Mouse (Mus musculus) left cerebral cortex, adult 9 months (tissue): ENCODE results near the gene Gpr146.
"Not testable (repeated sequence)": the region's sequence is repeated elsewhere in the genome, so short reads cannot be mapped to it uniquely, and the experiment has no call there.

ENCODE experiments used
- DNase-seq, 2 experiments: peaks; one replicate each; pipeline ENCODE4 v3.0.0; 2022; ENCODE audit warnings: low spot score in 2 of 2

Gpr146 gene

GRCm38 (mm10) chr5:139377468-139378270, at the start of gene Gpr146:
Gene Gpr146 (plus strand): TSS chr5:139377697.
- no peak for DNase-seq

GRCm38 (mm10) chr5:139330766-139331165, 46.7 kb upstream of the Gpr146 start:
- DNase-seq = no peak

DNA sequence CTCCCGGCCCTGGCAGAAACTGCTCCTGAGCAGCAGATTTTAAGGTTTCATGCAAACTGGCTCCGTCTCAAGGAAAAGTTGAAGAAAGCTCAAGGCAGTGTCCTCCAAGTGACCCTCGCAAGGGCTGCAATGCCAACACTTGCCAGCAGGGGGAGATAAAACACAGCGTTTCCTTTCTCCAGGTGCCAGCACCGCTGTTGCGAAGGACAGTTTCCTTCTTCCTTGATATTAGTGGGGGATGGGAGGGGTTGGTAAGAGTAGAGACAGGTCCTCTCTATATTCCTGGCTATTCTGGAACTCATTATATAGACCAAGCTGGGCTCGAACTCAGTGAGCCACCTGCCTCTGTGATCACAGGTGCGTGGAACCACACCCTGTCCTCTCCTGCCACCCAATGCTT, 45.8 kb upstream of the Gpr146 start:
- DNase-seq = peak in 1 of 2 experiments; percentile 78

- no peak for DNase-seq
Measured at GRCm38 (mm10) chr5:139332590-139333272, 44.8 kb upstream of the Gpr146 start.

GRCm38 (mm10) chr5:139333301-139334013, 44.0 kb upstream of the Gpr146 start:
- DNase-seq = no peak

DNA sequence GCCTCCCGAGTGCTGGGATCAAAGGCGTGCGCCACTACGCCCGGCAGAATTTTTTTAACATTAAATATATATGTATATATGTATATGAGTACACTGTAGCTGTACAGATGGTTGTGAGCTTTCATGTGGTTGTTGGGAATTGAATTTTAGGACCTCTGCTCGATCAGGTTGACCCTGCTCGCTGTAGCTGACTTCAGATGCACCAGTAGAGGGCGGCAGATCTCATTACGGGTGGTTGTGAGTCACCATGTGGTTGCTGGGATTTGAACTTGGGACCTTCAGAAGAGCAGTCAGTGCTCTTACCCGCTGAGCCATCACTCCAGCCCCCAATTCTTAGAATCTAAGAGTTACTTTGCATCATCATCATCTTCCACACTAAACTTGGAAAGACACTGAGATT, 43.1 kb upstream of the Gpr146 start:
- not testable (repeated sequence) for DNase-seq

GRCm38 (mm10) chr5:139335634-139336033, 41.9 kb upstream of the Gpr146 start:
- no peak for DNase-seq

DNA sequence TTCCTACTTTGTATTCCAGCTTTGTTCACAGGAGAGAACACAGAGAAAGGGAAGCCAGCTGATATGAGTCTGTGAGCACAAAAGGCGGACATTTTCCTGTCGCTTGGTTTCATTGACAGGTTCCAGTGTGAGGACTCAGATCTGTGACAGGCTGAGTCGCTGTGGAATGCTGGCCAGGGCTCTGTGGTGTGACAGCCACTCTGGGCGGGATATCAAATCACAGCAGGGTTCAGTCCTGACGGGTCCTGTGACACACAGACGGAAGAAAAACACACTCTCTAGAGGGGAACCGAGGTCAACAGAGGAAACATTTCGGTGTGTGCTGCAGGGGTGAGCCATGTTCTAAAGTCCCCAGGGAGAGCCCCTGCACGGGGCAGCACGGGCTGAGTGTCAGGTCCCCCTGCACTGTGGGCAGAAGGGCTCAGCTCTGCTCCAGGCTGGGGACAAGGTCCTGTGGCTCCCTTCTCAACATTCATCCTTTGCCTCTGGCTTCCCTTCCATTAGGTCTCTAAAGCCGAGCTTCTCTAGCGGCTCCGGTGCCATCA, 39.6 kb upstream of the Gpr146 start:
- DNase-seq = no peak

DNA sequence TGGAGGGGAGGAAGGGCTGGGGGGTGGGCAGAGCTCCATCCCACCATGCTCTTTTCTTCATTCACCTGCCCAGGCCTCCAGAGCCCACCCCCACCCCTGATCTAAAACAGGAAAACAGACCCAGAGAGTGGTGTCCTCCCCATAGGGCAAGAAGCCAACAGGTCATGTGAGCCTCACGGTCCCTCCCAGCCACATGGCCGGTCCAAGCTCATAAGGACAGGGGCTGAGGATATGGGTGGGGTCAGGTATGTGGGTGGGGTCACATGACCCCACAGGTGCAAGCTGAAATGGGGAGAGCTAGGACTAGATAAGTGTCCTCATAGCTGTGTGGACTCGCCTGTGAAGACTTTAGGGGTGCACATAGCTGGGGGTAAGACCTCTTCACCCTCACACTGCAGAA, 39.1 kb upstream of the Gpr146 start:
- no peak for DNase-seq

- no peak for DNase-seq
Measured at GRCm38 (mm10) chr5:139338891-139339290, 38.6 kb upstream of the Gpr146 start.

- peak in 1 of 2 experiments; percentile 78 for DNase-seq
Measured at GRCm38 (mm10) chr5:139344021-139344686, 33.3 kb upstream of the Gpr146 start.

DNA sequence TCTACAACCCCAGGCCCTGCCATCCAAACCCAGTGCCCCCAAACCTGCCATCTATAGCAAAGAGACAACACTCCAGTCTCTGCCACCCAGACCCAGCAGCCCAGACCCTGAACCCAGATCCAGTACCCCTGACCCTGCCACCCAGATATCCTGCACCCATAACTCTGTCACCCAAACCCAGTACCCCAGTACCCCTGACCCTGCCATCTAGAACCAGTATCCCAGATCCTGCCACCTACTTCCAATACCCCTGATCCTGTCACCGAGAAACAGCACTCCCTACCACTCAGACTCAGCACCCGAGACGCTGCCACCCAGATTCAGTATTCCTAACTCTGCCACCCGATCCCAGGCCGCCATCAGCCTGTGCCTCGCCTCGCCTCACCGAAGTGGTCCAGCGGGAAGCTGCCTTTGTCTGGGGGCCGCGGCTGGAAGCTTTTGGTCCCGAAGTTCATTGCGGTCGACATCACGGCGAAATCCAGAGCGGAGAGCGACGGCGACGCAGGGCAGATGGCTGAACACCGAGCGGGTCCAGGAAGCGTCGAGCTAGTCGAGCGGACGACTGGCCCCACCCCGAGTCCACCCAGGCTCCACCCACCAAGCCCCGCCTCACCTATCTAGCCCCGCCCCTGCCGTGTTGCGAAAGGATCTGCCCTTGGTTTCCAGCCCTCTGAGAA, 32.7 kb upstream of the Gpr146 start:
- peak in 1 of 2 experiments; percentile 93 for DNase-seq

DNA sequence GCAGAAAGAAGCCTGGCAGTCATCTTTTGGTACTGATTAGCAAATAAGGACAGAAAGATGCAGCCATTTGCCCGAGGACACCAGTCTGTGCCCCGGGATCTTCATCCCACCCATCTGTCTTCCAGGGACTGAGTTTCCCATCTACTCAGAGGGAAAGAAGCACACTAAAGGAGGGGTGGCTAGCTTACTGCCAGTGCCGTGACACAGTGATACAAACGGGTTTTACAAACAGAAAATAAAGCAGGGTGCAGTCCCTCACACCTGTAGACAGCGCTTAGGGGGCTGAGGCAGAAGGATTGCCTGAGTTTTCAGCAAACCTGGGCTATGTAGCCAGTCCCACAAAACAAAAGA, 32.2 kb upstream of the Gpr146 start:
- no peak for DNase-seq

DNA sequence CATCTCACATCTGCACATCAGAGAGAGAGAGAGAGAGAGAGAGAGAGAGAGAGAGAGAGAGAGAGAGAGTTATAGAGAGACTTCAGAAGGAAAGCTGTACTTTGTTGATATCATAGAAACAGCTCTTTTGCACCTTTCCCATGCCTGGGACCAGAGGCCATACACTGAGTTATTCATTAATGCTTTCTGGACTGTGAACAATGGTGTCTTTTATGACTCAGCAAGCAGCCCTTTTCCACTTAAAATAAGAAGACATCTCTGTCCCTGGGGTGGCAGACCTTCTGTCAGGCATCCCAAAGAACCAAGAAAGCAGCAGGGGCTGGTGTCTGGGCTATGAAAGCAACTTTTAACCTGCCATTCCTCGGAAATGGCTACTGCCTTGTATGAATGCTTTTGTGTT, 30.3 kb upstream of the Gpr146 start:
- DNase-seq = no peak

GRCm38 (mm10) chr5:139349713-139350112, 27.8 kb upstream of the Gpr146 start:
- no peak for DNase-seq

DNA sequence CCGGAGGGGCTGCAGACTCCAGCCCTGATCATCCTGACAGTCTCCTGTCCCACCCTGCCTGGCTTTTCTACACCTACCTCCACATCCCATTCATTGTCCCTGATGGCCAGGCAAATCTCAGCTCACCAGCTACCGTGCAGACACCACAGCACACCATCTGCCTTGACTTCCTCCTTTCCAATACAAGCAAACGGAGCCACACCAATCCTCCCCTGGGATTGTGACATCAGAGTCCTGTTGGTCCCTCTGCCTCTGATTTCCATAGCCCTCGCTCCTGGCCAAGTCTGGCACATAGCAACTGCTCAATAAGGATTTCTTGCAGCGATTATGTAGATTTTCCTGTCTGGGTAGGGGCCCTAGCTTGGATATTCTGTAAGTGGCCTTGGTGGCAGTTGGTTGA, 26.4 kb upstream of the Gpr146 start, which contains the start of gene Cox19:
Gene Cox19, minus strand, starts transcription at position 285 of the 400 bp plus-strand sequence.
- DNase-seq = no peak

DNA sequence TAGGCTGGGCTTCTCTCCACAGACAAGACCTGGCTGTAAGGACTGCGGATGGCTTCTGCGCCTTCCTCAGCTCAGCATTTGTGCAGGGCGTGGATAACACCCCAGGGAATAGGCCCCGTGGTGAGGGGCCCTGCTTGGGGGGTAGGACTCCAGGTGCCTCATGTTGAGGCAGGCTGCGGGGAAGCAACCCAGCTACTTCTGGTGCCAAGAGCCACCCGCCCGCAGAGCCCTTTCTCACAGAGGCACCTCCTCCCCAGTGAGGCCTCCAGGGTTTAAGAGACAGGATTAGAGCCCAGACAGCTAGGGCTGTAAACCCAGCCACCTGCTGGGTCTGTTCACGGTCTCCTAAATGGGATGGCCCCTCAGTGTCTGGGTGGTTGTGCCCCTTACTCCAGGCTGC, 25.9 kb upstream of the Gpr146 start:
- DNase-seq = no peak

- DNase-seq = no peak
Measured at GRCm38 (mm10) chr5:139352317-139352716, 25.2 kb upstream of the Gpr146 start, which contains the start of gene Cyp2w1. Gene Cyp2w1 (plus strand): TSS chr5:139352617.

GRCm38 (mm10) chr5:139353496-139353895, 24.0 kb upstream of the Gpr146 start:
- DNase-seq = no peak

GRCm38 (mm10) chr5:139353946-139354345, 23.6 kb upstream of the Gpr146 start:
- no peak for DNase-seq

- DNase-seq = peak in 1 of 2 experiments; percentile 85
Measured at GRCm38 (mm10) chr5:139355235-139355772, 22.2 kb upstream of the Gpr146 start.
